Mouse (Mus musculus) embryonic facial prominence, embryonic 15.5 days (tissue): ENCODE results near the gene Mrgprg. TPM values are rescaled to one million over a fixed set of nuclear protein-coding genes. Genes with fewer than 3 reads are reported as not detected.

ENCODE experiments used
- ATAC-seq: fragments of 200-750 bp; cut with Nextera tagmentation; 2 replicates; pipeline ENCODE4 v1.8.0; 2017; ENCODE audit warnings: low read depth, moderate TSS enrichment; ENCODE audit not compliant: insufficient number of reproducible peaks, low FRiP score, low TSS enrichment
- H3K27ac ChIP-seq: fragments of 300-500 bp; sonication (generic); replicated peaks from 2 replicates; pipeline ENCODE4 v1.5.1; 2015; ENCODE audit warnings: mild to moderate bottlenecking, inconsistent platforms
- H3K27me3 ChIP-seq: fragments of 300-500 bp; sonication (generic); 2 replicates; pipeline ENCODE4 v1.6.1; 2015; ENCODE audit warnings: inconsistent platforms
- H3K36me3 ChIP-seq: fragments of 300-500 bp; sonication (generic); 2 replicates; pipeline ENCODE4 v1.6.1; 2015; ENCODE audit warnings: mild to moderate bottlenecking, inconsistent platforms
- H3K4me1 ChIP-seq: fragments of 300-500 bp; sonication (generic); 2 replicates; pipeline ENCODE4 v1.6.1; 2015; ENCODE audit warnings: inconsistent platforms
- H3K4me2 ChIP-seq: fragments of 300-500 bp; sonication (generic); replicated peaks from 2 replicates; pipeline ENCODE4 v1.6.1; 2015; ENCODE audit warnings: mild to moderate bottlenecking, inconsistent platforms
- H3K4me3 ChIP-seq: fragments of 300-500 bp; sonication (generic); replicated peaks from 2 replicates; pipeline ENCODE4 v1.5.1; 2015; ENCODE audit warnings: mild to moderate bottlenecking, inconsistent platforms
- H3K9ac ChIP-seq: fragments of 300-500 bp; sonication (generic); 2 replicates; pipeline ENCODE4 v1.6.1; 2015; ENCODE audit warnings: inconsistent platforms
- H3K9me3 ChIP-seq: fragments of 300-500 bp; sonication (generic); replicated peaks from 2 replicates; pipeline ENCODE4 v1.6.1; 2016; ENCODE audit warnings: inconsistent platforms
- WGBS: fragments of 180-500 bp; shearing (Covaris S2); methylation state at CpG from one replicate; pipeline ENCODE4 v1.1.7; 2015; 5-methylcytosine and 5-hydroxymethylcytosine counted together
- microRNA-seq: library from miRNA; unstranded; fragments of <30 nt; microRNA quantifications from one replicate; pipeline ENCODE4, GENCODE M21; 2016; ENCODE audit warnings: borderline number of aligned reads
- polyA plus RNA-seq: library from polyadenylated mRNA; unstranded; fragments of >200 nt; fragmentation: Nextera tagmentation; extraction: Ambion mirVana; gene quantifications from 2 replicates; pipeline ENCODE4 v1.2.1, GENCODE M21; 2015

Gene Mrgprg
- polyA plus RNA-seq, 1 experiment from 2014 or later, result not detected

DNA sequence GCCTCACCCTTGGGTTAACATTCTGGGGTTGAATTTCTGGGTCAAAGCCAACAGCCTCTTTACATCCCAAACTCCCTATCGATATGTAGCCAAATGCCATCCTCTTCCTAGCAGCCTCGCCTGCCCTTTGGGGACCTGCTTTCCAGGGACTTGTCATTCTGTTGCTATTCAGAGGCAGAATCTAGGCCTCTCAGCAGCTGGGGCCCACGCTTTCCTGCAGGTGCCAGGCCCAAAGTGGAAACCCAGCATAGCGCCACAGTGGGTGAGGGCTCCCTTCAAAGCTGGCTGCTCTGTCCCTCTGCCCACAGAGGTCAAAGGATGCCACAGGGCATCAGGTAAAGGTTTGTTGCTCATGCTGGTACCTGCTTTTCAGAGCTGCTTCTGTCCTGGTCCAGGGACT is 33.0 kb downstream of the Mrgprg start:
- no peak overlapping the region for H3K4me2 ChIP-seq
- 83% methylated on average over 4 of the region's 4 CpGs for whole genome bisulfite sequencing
- ATAC-seq, result no peak

DNA sequence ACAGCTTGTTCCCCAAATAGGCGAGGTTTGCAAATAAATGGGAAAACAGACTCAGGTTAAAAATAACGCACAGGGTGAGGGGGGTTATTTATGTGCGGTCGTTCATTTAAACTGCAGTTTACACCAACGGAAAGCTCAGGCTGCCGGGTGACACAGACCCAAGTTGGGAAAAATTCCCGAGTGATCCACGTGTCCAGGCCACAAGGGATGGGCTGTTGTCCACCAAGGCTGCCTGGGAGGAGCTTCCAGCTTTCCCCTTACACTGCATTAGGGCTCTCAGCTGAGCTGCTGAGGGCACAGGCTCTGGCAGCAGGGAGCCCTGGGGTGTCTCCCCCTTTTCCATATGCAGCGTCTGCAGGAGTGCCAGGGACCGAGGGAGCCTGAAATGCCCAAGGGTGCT is 36.9 kb downstream of the Mrgprg start:
- Histone ChIP-seq H3K27me3 (no peaks in the 10 kb centered on the region), H3K4me1 (peaks cover 11% of the 10 kb centered on the region), H3K27ac (no peak overlapping the region), H3K4me3 (no peak overlapping the region), H3K4me2 (no peak overlapping the region), H3K36me3 (peaks cover 14% of the 10 kb centered on the region; the same call in 1 of the 2 replicates), H3K9ac (no peak overlapping the region), H3K9me3 (no peaks in the 10 kb centered on the region)
- 80% methylated on average over 10 of the region's 10 CpGs for WGBS
- ATAC-seq, result no peak; the same call in 1 of the 2 replicates

More for the DNA sequence above, 33.0 kb downstream of the Mrgprg start:
- no peak overlapping the region for H3K4me3 ChIP-seq
- no peaks in the 10 kb centered on the region for H3K9me3 ChIP-seq
- peaks cover 16% of the 10 kb centered on the region; the same call in 1 of the 2 replicates for H3K36me3 ChIP-seq
- no peak overlapping the region for H3K9ac ChIP-seq
- H3K27ac ChIP-seq, result no peak overlapping the region
- H3K27me3 ChIP-seq, result no peaks in the 10 kb centered on the region
- peaks cover 27% of the 10 kb centered on the region for H3K4me1 ChIP-seq

DNA sequence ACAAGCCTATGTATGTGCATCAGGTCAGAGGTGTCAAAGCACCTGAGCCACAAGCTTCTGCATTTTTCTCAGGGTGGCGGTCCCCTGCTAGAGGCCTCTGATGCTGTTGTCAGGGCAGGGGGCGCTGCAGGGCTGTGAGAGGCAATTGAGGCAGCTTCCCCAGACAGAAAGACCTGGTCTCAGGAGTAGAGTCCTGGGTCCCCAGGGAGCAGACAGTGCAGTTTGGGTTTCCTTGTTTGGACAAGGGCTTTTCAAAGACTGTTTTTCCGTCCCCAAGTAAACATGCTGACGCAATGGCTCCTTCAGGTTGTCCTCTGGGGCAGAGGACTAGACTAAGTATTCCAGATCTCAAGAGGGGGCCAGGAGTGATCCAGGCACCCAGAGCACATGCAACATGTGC is 40.4 kb downstream of the Mrgprg start:
- ATAC-seq, result no peak
- Histone ChIP-seq H3K4me3 (no peak overlapping the region), H3K27ac (no peak overlapping the region), H3K9me3 (no peaks in the 10 kb centered on the region), H3K27me3 (no peaks in the 10 kb centered on the region), H3K9ac (no peak overlapping the region), H3K36me3 (no peaks in the 10 kb centered on the region), H3K4me1 (peaks cover 19% of the 10 kb centered on the region), H3K4me2 (no peak overlapping the region)
- WGBS, result 78% methylated on average over 4 of the region's 4 CpGs

DNA sequence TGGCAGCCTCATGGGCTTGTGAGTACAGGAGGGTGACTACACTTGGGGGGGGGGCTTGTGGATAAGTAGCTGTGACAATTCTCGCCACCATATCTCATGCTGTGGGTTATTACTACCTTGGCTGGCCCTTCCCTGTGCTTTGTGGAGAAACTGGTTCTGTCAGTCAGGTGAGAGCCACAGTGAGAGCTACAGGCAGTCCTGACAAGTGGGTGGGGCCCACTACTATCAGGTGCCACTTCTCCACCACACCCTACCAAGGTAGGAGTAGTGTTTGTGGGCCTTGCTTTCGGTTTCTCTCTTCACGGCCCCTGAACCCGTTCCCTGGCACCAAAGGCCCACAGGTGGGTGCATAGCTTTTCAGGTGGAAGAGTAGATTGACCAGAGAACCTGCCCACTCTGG is 43.0 kb downstream of the Mrgprg start:
- no peaks in the 10 kb centered on the region for H3K9me3 ChIP-seq
- no peaks in the 10 kb centered on the region for H3K27me3 ChIP-seq
- H3K27ac ChIP-seq, result peak overlapping the region; percentile 82
- 0 out of 2 replicates have a peak, but pooled peaks cover 7% of the 10 kb centered on the region for H3K36me3 ChIP-seq
- peaks cover 10% of the 10 kb centered on the region; the same call in 1 of the 2 replicates for H3K4me1 ChIP-seq
- H3K4me3 ChIP-seq, result no peak overlapping the region
- peak overlapping the region; percentile 34 for H3K4me2 ChIP-seq
- H3K9ac ChIP-seq, result no peak overlapping the region
- ATAC-seq, result peak; percentile 44; the same call in 1 of the 2 replicates
- 69% methylated on average over 4 of the region's 4 CpGs for WGBS

DNA sequence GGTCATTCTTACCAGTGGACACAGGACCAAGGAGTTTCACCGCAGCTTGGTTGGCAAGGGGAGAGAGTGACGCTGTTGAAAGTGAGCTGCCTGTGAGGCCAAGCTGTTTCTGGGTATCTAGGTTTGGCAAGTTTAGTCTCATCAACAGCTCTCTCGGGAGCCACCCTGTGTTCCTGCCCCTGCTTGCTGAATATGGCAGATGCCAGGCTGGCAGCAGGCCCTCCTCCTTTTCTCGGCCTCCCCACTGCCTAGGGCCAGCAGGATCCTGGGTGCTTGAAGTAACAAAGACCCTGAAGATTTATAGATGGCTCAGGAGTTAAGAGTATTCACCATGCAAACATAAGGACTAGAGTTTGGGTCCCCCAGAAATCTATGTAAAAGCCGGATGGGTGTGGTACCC is 44.1 kb downstream of the Mrgprg start:
- WGBS, result 70% methylated on average over 5 of the region's 5 CpGs
- no peak overlapping the region for H3K4me2 ChIP-seq
- H3K9ac ChIP-seq, result no peak overlapping the region
- H3K27ac ChIP-seq, result peak overlapping the region; percentile 82
- no peaks in the 10 kb centered on the region for H3K9me3 ChIP-seq
- H3K4me1 ChIP-seq, result peaks cover 10% of the 10 kb centered on the region; the same call in 1 of the 2 replicates
- H3K4me3 ChIP-seq, result no peak overlapping the region
- H3K36me3 ChIP-seq, result 0 out of 2 replicates have a peak, but pooled peaks cover 7% of the 10 kb centered on the region
- no peaks in the 10 kb centered on the region for H3K27me3 ChIP-seq
- ATAC-seq, result no peak

DNA sequence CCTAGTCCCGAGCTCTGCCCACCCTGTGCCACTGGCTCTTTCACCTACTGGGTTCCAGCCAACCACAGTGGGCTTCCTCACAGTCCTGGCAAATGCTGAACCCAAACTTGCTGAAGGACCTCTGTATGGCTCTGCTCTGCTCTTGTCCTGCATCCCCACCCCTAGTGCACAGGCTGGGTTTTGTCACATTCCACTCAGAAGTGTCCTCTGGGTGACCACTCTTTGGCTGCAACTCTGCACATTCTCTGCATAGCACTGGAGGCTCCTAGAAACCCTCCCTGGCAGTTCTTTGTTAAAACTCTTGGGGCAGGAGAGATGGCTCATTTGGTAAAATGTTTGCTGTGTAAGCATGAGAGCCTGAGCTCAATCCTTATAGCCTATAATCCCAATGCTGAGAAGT is 49.0 kb downstream of the Mrgprg start:
- no peaks in the 10 kb centered on the region for H3K9me3 ChIP-seq
- ATAC-seq, result no peak
- H3K4me1 ChIP-seq, result no peaks in the 10 kb centered on the region
- H3K9ac ChIP-seq, result no peak overlapping the region
- H3K36me3 ChIP-seq, result peaks cover 34% of the 10 kb centered on the region
- H3K27ac ChIP-seq, result no peak overlapping the region
- WGBS, result 74% methylated on average over 1 of the region's 1 CpGs
- no peak overlapping the region for H3K4me2 ChIP-seq
- no peak overlapping the region for H3K4me3 ChIP-seq
- H3K27me3 ChIP-seq, result no peaks in the 10 kb centered on the region

Small RNA genes lying within 50 kb of the gene (microRNA-seq; reads per million reads assigned to microRNA genes)
- gene Gm22064, result not detected

Other genes with a start within 250 kb of the Mrgprg start
- gene Nap1l4, start 217.9 kb downstream of the Mrgprg start, polyA plus RNA-seq, result 216 and 218 TPM in 2 replicates
- 61.8 and 63.3 TPM in 2 replicates for gene Cars, start 166.9 kb downstream of the Mrgprg start, polyA plus RNA-seq
- gene Tnfrsf26, start 138.3 kb downstream of the Mrgprg start, polyA plus RNA-seq, result 1.1 and 1.4 TPM in 2 replicates
- gene Tnfrsf22, start 117.3 kb downstream of the Mrgprg start, polyA plus RNA-seq, result 9.0 and 11.1 TPM in 2 replicates
- 4.0 and 4.9 TPM in 2 replicates for gene Tnfrsf23, start 81.1 kb downstream of the Mrgprg start, polyA plus RNA-seq
- 61.5 and 65.2 TPM in 2 replicates for gene Osbpl5, start 10.0 kb downstream of the Mrgprg start, polyA plus RNA-seq
- 1.9 and 2.5 TPM in 2 replicates for gene Mrgpre, start 17.5 kb upstream of the Mrgprg start, polyA plus RNA-seq
- 8.0 and 8.3 TPM in 2 replicates for gene Nadsyn1, start 55.9 kb upstream of the Mrgprg start, polyA plus RNA-seq
- gene Dhcr7, start 56.2 kb upstream of the Mrgprg start, polyA plus RNA-seq, result 39.3 and 47.7 TPM in 2 replicates
- gene Gm498, start 99.8 kb upstream of the Mrgprg start, polyA plus RNA-seq, result not detected in 2 replicates
- gene Shank2, start 234.9 kb upstream of the Mrgprg start, polyA plus RNA-seq, result 1.1 and 1.2 TPM in 2 replicates